Mouse (Mus musculus) heart, adult 8-10 months (tissue): ENCODE data around the gene D17Wsu92e. TPM values are rescaled to one million over a fixed set of nuclear protein-coding genes. Genes with fewer than 3 reads are reported as not detected.
A peak's percentile ranks its signal among the peaks of the same experiment; 100 is the strongest.
"Not testable (repeated sequence)": the region's sequence is repeated elsewhere in the genome, so short reads cannot be mapped to it uniquely, and the experiment has no call there.

Source experiments
- DNase-seq: peaks from one replicate; pipeline ENCODE4 v3.0.0; 2022; ENCODE audit warnings: low spot score
- total RNA-seq, 4 experiments: library from RNA; stranded (reverse); gene quantifications; 2 replicates each; pipeline ENCODE4 v1.2.4; 2022

D17Wsu92e gene
- 100 to 1,000 TPM; 150 to 171 (median 156) TPM for total RNA-seq

DNA sequence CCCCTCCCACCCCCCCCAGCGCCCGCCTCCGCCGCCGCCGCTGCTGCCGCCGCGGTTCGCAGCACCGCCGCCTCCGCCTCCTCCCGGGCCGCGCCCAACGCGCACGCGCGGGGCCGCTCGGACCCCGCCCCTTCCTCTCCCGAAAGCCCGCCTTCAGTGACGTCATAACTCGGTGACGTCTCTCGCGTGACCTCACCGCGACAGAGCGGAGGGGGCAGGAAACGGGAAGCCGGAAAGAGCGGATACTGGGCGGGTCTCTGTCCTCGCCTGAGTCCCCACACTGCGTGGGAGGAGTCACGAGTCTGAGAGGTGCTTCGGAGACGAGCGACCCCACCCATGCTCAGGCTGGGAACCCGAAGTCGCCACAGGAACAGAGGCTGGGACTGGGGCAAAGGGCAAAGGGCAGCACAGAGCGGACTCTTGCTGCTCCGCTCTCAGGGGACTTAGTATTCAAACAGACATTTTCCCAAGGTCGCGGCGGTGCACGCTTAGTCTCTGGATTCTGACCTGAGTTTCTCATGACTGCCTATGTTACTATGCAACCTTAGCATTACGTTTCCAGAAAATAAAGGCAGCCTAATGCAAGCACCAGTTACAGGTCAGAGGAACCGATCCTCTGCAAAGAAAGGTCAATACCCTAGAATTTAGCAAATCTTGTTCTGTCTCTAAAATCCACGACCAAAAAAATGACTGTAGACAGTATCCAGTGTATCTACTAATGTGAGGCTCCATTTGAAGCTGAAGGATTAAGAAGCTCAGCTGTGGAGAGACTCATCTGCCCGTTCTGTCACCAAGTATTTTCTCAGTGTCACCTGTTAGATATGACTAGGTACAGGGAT lies at the start of gene D17Wsu92e:
Gene D17Wsu92e (minus strand): TSS at position 81 of the 839 bp plus-strand sequence.
- peak; percentile 98 for DNase-seq

- DNase-seq: no peak
Observed at GRCm38 (mm10) chr17:27866737-27867136, 46.3 kb upstream of the D17Wsu92e start.

GRCm38 (mm10) chr17:27865461-27865860 lies 45.0 kb upstream of the D17Wsu92e start:
- no peak for DNase-seq

- no peak for DNase-seq
Observed at GRCm38 (mm10) chr17:27859131-27859530, 38.7 kb upstream of the D17Wsu92e start.

DNA sequence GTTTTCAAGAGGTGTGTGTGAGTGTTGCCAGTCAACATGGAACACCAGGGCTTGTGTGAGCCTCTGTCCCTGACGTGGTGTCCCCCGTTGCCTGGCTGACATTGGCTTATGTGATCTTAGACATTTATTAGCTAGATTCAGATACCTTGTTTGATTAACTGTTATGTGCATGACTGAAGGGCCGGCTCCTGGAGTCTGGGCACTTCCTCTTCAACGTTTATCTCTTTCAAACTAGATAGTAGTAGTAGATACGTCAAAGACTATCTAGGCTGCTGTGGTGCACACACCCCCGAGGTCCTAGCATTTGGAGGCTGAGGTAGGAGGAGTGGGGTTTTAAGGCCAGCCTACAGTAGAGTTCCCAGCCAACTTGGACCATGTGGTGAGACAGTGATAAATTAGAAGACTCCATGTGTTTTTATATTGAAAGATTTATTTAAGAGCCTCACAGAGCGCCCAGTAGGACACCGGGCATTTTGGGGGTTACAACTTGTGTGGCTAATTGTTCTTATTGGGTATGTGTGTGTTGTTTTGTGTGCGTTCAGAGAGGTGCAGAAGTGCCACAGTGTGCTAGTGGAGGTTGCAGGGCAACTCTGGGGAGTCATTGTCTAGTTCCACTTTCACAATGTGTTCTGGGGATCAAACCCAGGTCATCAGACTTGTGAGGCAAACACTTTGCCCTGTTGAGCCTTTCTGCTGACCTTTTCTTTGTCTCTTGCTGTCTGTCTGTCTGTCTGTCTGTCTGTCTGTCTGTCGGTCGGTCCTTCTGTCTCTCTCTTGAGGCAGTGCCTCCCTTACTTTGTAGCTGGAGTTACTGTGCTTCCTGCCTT lies 37.4 kb upstream of the D17Wsu92e start:
- DNase-seq: no peak

- peak; percentile 34 for DNase-seq
Observed at GRCm38 (mm10) chr17:27856798-27857648, 36.6 kb upstream of the D17Wsu92e start.

DNA sequence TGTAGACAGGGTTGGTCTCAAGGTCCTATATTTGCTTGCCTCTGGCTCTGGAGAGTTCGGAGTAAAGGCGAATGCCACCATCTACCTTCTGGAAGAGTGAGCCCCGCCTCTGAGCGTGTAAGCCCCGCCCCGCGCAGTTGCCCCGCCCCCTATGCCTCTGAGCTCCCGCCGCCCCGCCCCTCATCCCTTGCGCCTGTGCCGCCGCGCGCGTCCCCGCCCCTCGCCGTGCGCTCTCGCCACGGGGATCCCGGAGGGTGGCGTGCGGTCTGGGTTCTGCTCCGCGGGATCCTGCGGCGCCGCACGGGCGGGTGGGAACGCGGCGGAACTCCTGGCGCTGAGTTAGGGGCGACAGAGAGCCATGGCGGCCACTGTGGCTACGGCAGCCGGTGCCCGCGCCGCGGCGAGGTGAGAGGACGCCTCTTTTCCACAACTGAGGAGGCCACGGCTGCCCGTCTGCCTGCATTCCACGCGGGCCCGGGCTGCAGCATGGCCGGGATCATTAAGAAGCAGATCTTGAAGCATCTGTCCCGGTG lies 35.9 kb upstream of the D17Wsu92e start, which contains the start of gene Uhrf1bp1:
Gene Uhrf1bp1 (plus strand): TSS at position 177 of the 533 bp plus-strand sequence.
- peak; percentile 56 for DNase-seq

GRCm38 (mm10) chr17:27851076-27851475 lies 30.6 kb upstream of the D17Wsu92e start:
- DNase-seq: no peak

GRCm38 (mm10) chr17:27848351-27848750 lies 27.9 kb upstream of the D17Wsu92e start:
- DNase-seq: no peak

- DNase-seq: peak; percentile 99
Observed at GRCm38 (mm10) chr17:27839469-27840252, 19.2 kb upstream of the D17Wsu92e start.

DNA sequence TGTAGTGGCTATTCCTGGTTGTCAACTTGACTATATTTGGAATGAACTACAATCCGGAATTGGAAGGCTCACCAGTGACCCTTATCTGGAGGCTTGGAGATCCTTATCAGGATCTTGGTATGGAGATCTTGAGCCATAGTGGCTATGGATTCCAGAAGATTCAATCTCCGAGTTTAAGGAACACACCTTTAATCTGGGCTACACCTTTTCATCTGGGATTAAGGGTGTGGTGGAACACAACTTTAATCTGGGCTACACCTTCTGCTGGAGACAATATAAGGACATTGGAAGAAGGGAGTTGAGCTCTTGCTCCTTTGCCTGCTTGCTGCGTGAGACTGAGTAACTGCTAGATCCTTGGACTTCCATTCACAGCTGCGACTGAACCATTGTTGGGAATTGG lies 17.4 kb upstream of the D17Wsu92e start, which contains the start of gene Snrpc:
Gene Snrpc (plus strand): TSS at position 301 of the 400 bp plus-strand sequence.
- DNase-seq: not testable (repeated sequence)

DNA sequence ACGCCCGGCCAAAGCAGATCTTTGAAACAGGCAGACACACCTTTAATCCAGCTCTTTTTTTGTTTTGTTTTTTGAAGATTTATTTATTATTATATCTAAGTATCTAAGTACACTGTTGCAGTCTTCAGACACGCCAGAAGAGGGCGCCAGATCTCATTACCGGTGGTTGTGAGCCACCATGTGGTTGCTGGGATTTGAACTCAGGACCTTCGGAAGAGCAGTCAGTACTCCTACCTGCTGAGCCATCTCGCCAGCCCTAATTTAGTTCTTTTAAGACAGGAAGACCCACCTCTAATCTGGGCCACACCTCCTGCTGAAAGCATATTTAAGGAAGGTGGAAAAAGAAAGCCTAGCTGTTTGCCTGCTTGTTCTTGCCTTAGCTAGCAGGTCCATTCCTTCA lies 10.0 kb upstream of the D17Wsu92e start:
- no peak for DNase-seq

- no peak for DNase-seq
Observed at GRCm38 (mm10) chr17:27827511-27827910, 7.1 kb upstream of the D17Wsu92e start.

GRCm38 (mm10) chr17:27826908-27827383 lies 6.5 kb upstream of the D17Wsu92e start:
- peak; percentile 40 for DNase-seq

- DNase-seq: peak; percentile 61
Observed at GRCm38 (mm10) chr17:27825984-27826905, 5.8 kb upstream of the D17Wsu92e start.

DNA sequence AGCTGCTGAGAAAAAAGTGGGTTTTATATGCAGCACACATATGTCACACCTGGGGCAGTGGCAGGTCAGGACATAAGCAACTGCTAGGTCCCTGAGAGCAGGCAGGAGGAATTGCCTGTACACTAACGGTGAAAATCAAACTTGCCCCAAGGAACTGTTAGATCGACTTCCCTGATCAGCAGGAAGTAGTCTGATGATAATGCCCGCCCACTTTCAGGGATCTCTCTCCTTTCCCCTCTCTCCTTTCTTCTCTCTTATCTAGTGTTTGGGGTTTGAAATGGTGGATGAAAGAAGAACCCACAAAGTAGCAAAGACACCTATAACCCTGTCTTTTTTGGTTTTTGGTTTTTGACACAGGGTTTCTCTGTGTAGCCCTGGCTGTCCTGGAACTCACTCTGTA lies 5.1 kb upstream of the D17Wsu92e start:
- DNase-seq: no peak

GRCm38 (mm10) chr17:27824941-27825340 lies 4.5 kb upstream of the D17Wsu92e start:
- no peak for DNase-seq

GRCm38 (mm10) chr17:27823142-27823905 lies 2.9 kb upstream of the D17Wsu92e start:
- no peak for DNase-seq
